Mouse (Mus musculus): ENCODE results near the gene Actr1a. TPM values are rescaled to one million over a fixed set of nuclear protein-coding genes. Genes with fewer than 3 reads are reported as not detected.
A peak's percentile ranks its signal among the peaks of the same experiment; 100 is the strongest.

The Actr1a gene
- polyA plus RNA-seq, 1 experiment from 2014 or later = 127 TPM

DNA sequence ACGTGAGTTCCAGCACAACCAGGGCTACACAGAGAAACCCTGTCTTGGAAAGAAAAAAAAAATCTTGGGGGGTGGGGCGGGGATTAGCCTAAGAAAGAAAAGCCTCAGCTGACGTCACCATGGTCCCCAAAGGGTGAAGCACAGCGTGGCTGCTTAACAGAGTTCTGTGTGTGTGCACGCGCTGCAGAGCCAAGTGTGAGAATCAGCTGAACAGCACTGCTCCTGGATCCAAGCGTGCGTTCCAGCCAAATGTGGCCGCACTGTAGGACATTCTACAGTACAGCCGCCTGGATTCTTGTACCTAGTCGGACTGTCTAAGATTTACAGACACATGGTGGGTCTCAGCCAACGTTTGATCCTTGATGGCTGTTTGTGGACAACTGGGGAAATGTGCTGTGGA lies 30.9 kb upstream of the Actr1a start:
- Histone ChIP-seq H3K4me3 (ENCODE audit: low read depth, low read length) (no peak overlapping the region), H3K27me3 (replicated peaks; ENCODE audit: control insufficient read depth, insufficient read depth, low read length) (no peaks in the 10 kb centered on the region), H3K36me3 (ENCODE audit: control insufficient read depth, insufficient read depth, low read length) (peaks cover 19% of the 10 kb centered on the region; the same call in 1 of the 2 replicates), H3K9ac (ENCODE audit: low read length) (no peak overlapping the region), H3K9me3 (ENCODE audit: control insufficient read depth, low read length) (no peaks in the 10 kb centered on the region), H3K4me2 (ENCODE audit: low read length) (no peak overlapping the region), H3K4me1 (replicated peaks; ENCODE audit: control insufficient read depth, insufficient read depth, low read length) (peaks cover 17% of the 10 kb centered on the region), H3K27ac (ENCODE audit: low read depth) (no peak overlapping the region)
- DNase-seq (ENCODE audit: low spot score) (no peak), ATAC-seq (replicated peaks; ENCODE audit: low FRiP score, low TSS enrichment, low read depth) (no peak)
- 89% methylated on average over 12 of the region's 12 CpGs for WGBS

DNA sequence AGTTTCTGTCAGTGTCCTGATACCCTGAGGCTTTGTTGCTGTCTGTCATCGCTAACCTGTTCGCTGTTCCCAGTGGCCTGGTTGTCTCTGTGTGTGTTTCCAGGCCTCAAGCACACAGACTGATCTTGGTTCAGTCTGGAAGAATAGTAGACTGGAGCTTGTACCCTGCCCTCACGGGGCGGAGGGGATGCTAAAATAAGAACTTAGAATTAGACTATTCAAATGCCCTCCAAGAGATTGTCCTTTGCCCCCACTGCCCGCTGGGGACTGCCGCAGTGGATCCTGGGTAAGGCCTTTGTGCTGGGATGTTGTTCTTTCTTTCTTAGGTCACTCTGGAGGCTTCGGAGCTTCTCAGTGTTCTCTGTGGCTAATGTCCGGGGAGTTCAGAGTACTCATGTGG lies 29.7 kb upstream of the Actr1a start:
- ATAC-seq (replicated peaks; ENCODE audit: low FRiP score, low TSS enrichment, low read depth) (no peak), DNase-seq (ENCODE audit: low spot score) (no peak)
- no peak overlapping the region for H3K4me2 ChIP-seq (ENCODE audit: low read length)
- H3K9me3 ChIP-seq (ENCODE audit: control insufficient read depth, low read length) = no peaks in the 10 kb centered on the region
- WGBS = 97% methylated on average over 8 of the region's 8 CpGs
- no peak overlapping the region for H3K4me3 ChIP-seq (ENCODE audit: low read depth, low read length)
- no peak overlapping the region for H3K27ac ChIP-seq (ENCODE audit: low read depth)
- H3K36me3 ChIP-seq (ENCODE audit: control insufficient read depth, insufficient read depth, low read length) = peaks cover 19% of the 10 kb centered on the region; the same call in 1 of the 2 replicates
- peaks cover 18% of the 10 kb centered on the region for H3K4me1 ChIP-seq (replicated peaks; ENCODE audit: control insufficient read depth, insufficient read depth, low read length)
- H3K27me3 ChIP-seq (replicated peaks; ENCODE audit: control insufficient read depth, insufficient read depth, low read length) = no peaks in the 10 kb centered on the region
- no peak overlapping the region for H3K9ac ChIP-seq (ENCODE audit: low read length)

DNA sequence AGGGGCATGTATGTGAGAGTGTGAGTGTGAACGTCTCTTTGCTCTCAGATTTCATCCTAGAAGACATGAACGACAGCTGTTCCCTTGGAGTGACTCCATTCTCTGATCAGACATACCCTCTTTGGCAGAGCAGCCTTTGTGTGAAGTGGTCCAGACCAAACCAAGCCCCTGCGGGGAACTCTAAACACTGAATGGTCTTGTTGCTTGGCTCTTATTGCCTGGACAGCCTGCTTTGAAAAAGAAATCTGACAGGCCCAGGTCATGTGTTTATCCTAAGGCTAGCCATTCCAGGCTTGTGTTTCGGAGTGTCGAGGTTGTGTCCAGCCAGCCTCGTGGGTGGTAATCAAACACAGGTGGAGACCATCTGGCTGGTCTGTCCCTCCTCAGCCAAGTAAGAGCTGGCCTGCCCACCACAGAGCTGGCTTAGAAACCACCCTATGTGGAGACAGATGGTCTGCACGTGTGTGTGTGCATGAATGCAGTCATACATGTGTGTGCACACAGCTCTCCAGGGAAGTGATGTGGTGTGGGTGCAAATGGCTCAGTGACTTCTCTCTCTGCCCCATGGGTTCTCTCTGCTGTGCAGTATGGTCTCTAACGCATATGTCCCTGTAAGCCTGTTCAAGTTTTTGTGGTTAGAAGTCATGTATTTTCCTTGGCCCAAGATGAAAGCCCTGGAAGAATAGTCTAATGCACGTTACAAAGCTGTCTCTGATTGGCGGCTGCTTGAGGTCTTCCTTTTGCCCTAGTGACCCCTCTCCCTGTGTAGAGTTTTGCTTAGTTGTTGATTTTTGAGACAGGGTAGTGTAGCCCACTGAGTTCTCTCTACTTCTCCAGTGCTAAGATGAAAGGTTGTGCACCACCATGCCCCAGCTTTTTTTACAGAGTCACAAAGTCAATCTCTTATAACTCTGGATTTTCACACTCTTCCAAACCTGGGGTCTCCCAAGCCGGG lies 27.1 kb upstream of the Actr1a start:
- H3K4me3 ChIP-seq (ENCODE audit: low read depth, low read length) = no peak overlapping the region
- WGBS = 35% methylated on average over 11 of the region's 11 CpGs
- H3K4me2 ChIP-seq (ENCODE audit: low read length) = no peak overlapping the region
- no peaks in the 10 kb centered on the region for H3K27me3 ChIP-seq (replicated peaks; ENCODE audit: control insufficient read depth, insufficient read depth, low read length)
- H3K27ac ChIP-seq (ENCODE audit: low read depth) = 0 out of 2 replicates have a peak overlapping the region, but pooled peaks have one; percentile 19
- DNase-seq (ENCODE audit: low spot score) (no peak), ATAC-seq (replicated peaks; ENCODE audit: low FRiP score, low TSS enrichment, low read depth) (no peak; the same call in 1 of the 2 replicates)
- H3K4me1 ChIP-seq (replicated peaks; ENCODE audit: control insufficient read depth, insufficient read depth, low read length) = peaks cover 20% of the 10 kb centered on the region
- H3K9me3 ChIP-seq (ENCODE audit: control insufficient read depth, low read length) = no peaks in the 10 kb centered on the region
- H3K9ac ChIP-seq (ENCODE audit: low read length) = no peak overlapping the region
- peaks cover 9% of the 10 kb centered on the region; the same call in 1 of the 2 replicates for H3K36me3 ChIP-seq (ENCODE audit: control insufficient read depth, insufficient read depth, low read length)

DNA sequence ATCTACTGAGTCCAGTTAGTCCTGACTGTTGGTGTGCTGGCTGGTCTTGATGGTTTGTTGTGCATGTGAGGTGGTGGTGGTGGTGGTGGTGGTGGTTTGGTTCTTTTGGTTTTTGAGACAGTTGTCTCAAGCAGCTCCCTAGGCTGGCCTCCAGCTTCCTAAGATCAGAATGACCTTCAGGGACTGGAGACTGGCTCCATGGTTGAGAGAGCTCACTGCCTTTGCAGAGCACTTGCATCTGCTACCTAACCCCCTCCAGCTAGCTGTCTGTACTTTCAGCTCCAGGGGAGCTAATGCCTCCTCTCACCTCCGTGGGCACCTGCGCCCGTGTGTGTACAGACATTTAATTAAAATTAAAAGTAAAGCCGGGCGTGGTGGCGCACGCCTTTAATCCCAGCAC lies 24.9 kb upstream of the Actr1a start:
- ATAC-seq (replicated peaks; ENCODE audit: low FRiP score, low TSS enrichment, low read depth) (no peak), DNase-seq (ENCODE audit: low spot score) (no peak)
- no peak overlapping the region for H3K4me3 ChIP-seq (ENCODE audit: low read depth, low read length)
- H3K27me3 ChIP-seq (replicated peaks; ENCODE audit: control insufficient read depth, insufficient read depth, low read length) = no peaks in the 10 kb centered on the region
- no peak overlapping the region for H3K4me2 ChIP-seq (ENCODE audit: low read length)
- H3K9ac ChIP-seq (ENCODE audit: low read length) = no peak overlapping the region
- H3K36me3 ChIP-seq (ENCODE audit: control insufficient read depth, insufficient read depth, low read length) = peaks cover 6% of the 10 kb centered on the region; the same call in 1 of the 2 replicates
- H3K9me3 ChIP-seq (ENCODE audit: control insufficient read depth, low read length) = no peaks in the 10 kb centered on the region
- peaks cover 21% of the 10 kb centered on the region for H3K4me1 ChIP-seq (replicated peaks; ENCODE audit: control insufficient read depth, insufficient read depth, low read length)
- no peak overlapping the region for H3K27ac ChIP-seq (ENCODE audit: low read depth)
- WGBS = 89% methylated on average over 7 of the region's 7 CpGs

DNA sequence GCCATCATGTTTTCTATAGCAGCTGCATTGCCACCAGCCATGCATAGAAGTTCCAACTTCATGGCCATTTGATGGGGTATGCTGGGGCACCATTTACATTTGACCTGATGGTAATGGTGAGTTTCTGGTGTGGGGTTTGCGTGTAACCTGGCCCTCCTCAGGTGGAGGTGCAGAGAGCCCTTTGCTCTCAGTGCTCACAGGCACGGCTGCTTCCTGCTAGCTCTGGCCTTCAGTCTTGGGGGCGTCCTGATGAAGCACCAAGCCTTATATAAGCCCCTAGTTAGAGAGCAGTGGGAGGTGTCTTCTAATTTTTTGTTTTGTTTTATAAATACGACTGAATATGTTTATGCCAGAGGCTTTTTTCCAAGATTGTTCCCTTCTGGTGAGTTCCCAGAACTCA lies 22.5 kb upstream of the Actr1a start:
- Histone ChIP-seq H3K36me3 (ENCODE audit: control insufficient read depth, insufficient read depth, low read length) (no peaks in the 10 kb centered on the region), H3K4me3 (ENCODE audit: low read depth, low read length) (no peak overlapping the region), H3K9me3 (ENCODE audit: control insufficient read depth, low read length) (no peaks in the 10 kb centered on the region), H3K4me1 (replicated peaks; ENCODE audit: control insufficient read depth, insufficient read depth, low read length) (peaks cover 18% of the 10 kb centered on the region), H3K27me3 (replicated peaks; ENCODE audit: control insufficient read depth, insufficient read depth, low read length) (no peaks in the 10 kb centered on the region), H3K27ac (ENCODE audit: low read depth) (no peak overlapping the region), H3K4me2 (ENCODE audit: low read length) (no peak overlapping the region), H3K9ac (ENCODE audit: low read length) (no peak overlapping the region)
- ATAC-seq (replicated peaks; ENCODE audit: low FRiP score, low TSS enrichment, low read depth) = no peak
- 64% methylated on average over 4 of the region's 4 CpGs for WGBS
- DNase-seq (ENCODE audit: low spot score) = no peak

DNA sequence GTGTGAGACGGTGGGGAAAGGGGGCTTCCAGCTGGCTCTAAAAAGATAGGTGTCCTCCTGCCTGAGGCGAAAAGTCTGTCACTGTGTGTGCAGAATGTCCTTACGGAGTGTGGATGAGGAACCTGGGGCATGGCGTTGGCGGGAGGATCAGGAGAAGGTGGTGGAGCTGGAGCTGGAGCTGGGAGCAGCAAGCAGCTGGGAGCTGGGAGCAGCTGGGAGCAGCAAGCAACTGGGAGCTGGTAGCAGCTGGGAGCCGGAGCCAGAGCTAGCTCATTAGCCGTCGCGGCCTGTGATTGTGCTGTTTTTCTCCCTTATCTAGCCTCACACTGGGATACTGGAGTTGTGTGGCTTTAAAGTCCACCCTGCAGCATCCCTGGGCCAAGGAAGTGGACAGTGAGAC lies 20.7 kb upstream of the Actr1a start:
- Histone ChIP-seq H3K27me3 (replicated peaks; ENCODE audit: control insufficient read depth, insufficient read depth, low read length) (no peaks in the 10 kb centered on the region), H3K4me3 (ENCODE audit: low read depth, low read length) (no peak overlapping the region), H3K4me1 (replicated peaks; ENCODE audit: control insufficient read depth, insufficient read depth, low read length) (peaks cover 3% of the 10 kb centered on the region; the same call in 1 of the 2 replicates), H3K9ac (ENCODE audit: low read length) (no peak overlapping the region), H3K27ac (ENCODE audit: low read depth) (no peak overlapping the region), H3K36me3 (ENCODE audit: control insufficient read depth, insufficient read depth, low read length) (no peaks in the 10 kb centered on the region), H3K9me3 (ENCODE audit: control insufficient read depth, low read length) (no peaks in the 10 kb centered on the region), H3K4me2 (ENCODE audit: low read length) (no peak overlapping the region)
- ATAC-seq (replicated peaks; ENCODE audit: low FRiP score, low TSS enrichment, low read depth) = no peak
- WGBS = 73% methylated on average over 9 of the region's 9 CpGs
- no peak for DNase-seq (ENCODE audit: low spot score)

DNA sequence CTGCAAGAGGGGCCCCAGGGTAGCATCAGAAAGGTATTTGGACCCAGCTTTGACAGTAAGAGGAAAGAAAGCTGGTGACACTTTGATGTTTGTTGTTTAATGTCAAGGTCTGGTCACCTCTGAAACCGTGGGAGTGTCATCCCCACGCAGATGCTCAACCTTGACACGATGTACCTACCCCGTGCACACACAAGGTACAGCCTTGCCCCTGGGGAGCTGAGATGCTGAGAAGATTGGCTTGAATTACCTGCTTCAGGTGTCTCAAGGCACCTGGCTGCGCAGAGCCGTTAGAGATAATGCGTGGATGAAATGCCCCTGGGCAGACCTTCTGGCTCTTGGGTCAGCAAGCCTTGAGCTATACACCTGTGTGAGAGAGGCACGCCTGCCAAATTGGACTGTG lies 18.9 kb upstream of the Actr1a start:
- no peaks in the 10 kb centered on the region for H3K27me3 ChIP-seq (replicated peaks; ENCODE audit: control insufficient read depth, insufficient read depth, low read length)
- 89% methylated on average over 8 of the region's 8 CpGs for WGBS
- ATAC-seq (replicated peaks; ENCODE audit: low FRiP score, low TSS enrichment, low read depth) (no peak), DNase-seq (ENCODE audit: low spot score) (no peak)
- H3K27ac ChIP-seq (ENCODE audit: low read depth) = no peak overlapping the region
- H3K4me2 ChIP-seq (ENCODE audit: low read length) = no peak overlapping the region
- no peak overlapping the region for H3K9ac ChIP-seq (ENCODE audit: low read length)
- H3K4me3 ChIP-seq (ENCODE audit: low read depth, low read length) = no peak overlapping the region
- H3K36me3 ChIP-seq (ENCODE audit: control insufficient read depth, insufficient read depth, low read length) = peaks cover 6% of the 10 kb centered on the region; the same call in 1 of the 2 replicates
- H3K9me3 ChIP-seq (ENCODE audit: control insufficient read depth, low read length) = no peaks in the 10 kb centered on the region
- 0 out of 2 replicates have a peak, but pooled peaks cover 3% of the 10 kb centered on the region for H3K4me1 ChIP-seq (replicated peaks; ENCODE audit: control insufficient read depth, insufficient read depth, low read length)

DNA sequence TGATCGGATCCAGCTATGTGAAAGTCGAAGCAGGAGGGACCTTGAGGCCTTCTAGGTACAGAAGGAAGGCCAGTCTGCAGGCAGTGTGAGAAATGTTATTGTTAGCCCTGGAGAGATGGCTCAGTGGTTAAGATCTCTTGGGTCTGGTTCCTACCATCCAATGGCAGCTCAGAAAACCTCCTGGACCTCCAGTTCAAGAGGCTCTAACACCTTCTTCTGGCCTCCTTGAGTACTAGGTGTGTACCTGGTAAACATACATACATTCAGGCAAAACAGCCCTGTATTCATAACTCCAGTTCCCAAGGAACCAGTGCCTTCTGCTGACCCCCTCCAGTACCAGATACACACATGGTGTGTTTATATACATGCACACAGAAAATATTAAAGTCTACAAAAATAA lies 18.4 kb upstream of the Actr1a start:
- Histone ChIP-seq H3K27me3 (replicated peaks; ENCODE audit: control insufficient read depth, insufficient read depth, low read length) (no peaks in the 10 kb centered on the region), H3K4me3 (ENCODE audit: low read depth, low read length) (no peak overlapping the region), H3K27ac (ENCODE audit: low read depth) (no peak overlapping the region), H3K4me2 (ENCODE audit: low read length) (no peak overlapping the region), H3K4me1 (replicated peaks; ENCODE audit: control insufficient read depth, insufficient read depth, low read length) (peaks cover 8% of the 10 kb centered on the region), H3K9ac (ENCODE audit: low read length) (no peak overlapping the region), H3K9me3 (ENCODE audit: control insufficient read depth, low read length) (no peaks in the 10 kb centered on the region), H3K36me3 (ENCODE audit: control insufficient read depth, insufficient read depth, low read length) (peaks cover 9% of the 10 kb centered on the region; the same call in 1 of the 2 replicates)
- ATAC-seq (replicated peaks; ENCODE audit: low FRiP score, low TSS enrichment, low read depth) = no peak
- DNase-seq (ENCODE audit: low spot score) = no peak
- 90% methylated on average over 2 of the region's 2 CpGs for WGBS

All from intestine, embryonic 14.5 days (tissue).